Mouse (Mus musculus) heart, postnatal 10 days (tissue): Measurements from ENCODE around the gene Aen. TPM values are rescaled to one million over a fixed set of nuclear protein-coding genes. Genes with fewer than 3 reads are reported as not detected.

Source experiments
- DNase-seq, 2 experiments: peaks; one replicate each; pipeline ENCODE4 v3.0.0; 2021
- intact Hi-C: fragments of 180-260 bp; cut with DNase I; formaldehyde crosslinking; loops from one replicate; pipeline ENCODE4 v1.15.1; 2025
- total RNA-seq, 2 experiments: library from RNA; stranded (reverse); gene quantifications; 2 replicates each; pipeline ENCODE4 v1.2.3; 2021

The Aen gene
- total RNA-seq, 2 experiments from 2014 or later, result 33.1 to 35.7 TPM

GRCm38 (mm10) chr7:78890641-78891040 is 5.0 kb upstream of the Aen start:
- peak; percentile 82 to 93 for DNase-seq
- intact Hi-C loops, result loop anchor here (1.0 to 10.0 kb wide), 3 partner anchors 42 to 326 kb away; no protein-coding TSS in a partner anchor

GRCm38 (mm10) chr7:78893917-78894316 is 1.7 kb upstream of the Aen start:
- intact Hi-C loops, result loop anchor here (10.0 kb wide), 1 partner anchor 329 kb away; no protein-coding TSS in a partner anchor
- DNase-seq, result peak in 1 of 2 experiments; percentile 0

- no peak for DNase-seq
- intact Hi-C loops, result loop anchor here (10.0 kb wide), 1 partner anchor 330 kb away; no protein-coding TSS in a partner anchor
These were observed 517 bp upstream of the Aen start for GRCm38 (mm10) chr7:78895021-78895652.

- no peak for DNase-seq
- intact Hi-C loops, result loop anchor here (10.0 kb wide), 1 partner anchor 333 kb away; no protein-coding TSS in a partner anchor
These were observed 1.9 kb downstream of the Aen start for GRCm38 (mm10) chr7:78897567-78897966.

GRCm38 (mm10) chr7:78903174-78903870 is 7.7 kb downstream of the Aen start:
- no peak for DNase-seq
- intact Hi-C loops, result no loop called here

- intact Hi-C loops, result no loop called here
- DNase-seq, result no peak
These were observed 8.5 kb downstream of the Aen start for GRCm38 (mm10) chr7:78904175-78904574.

GRCm38 (mm10) chr7:78909026-78909425 is 13.4 kb downstream of the Aen start:
- intact Hi-C loops, result no loop called here
- DNase-seq, result no peak

GRCm38 (mm10) chr7:78910336-78911098 is 14.9 kb downstream of the Aen start:
- intact Hi-C loops, result no loop called here
- DNase-seq, result no peak

- intact Hi-C loops, result no loop called here
- no peak for DNase-seq
These were observed 15.6 kb downstream of the Aen start for GRCm38 (mm10) chr7:78911209-78911608.

GRCm38 (mm10) chr7:78912253-78912973 is 16.8 kb downstream of the Aen start:
- DNase-seq, result peak in 1 of 2 experiments; percentile 30
- intact Hi-C loops, result no loop called here

GRCm38 (mm10) chr7:78912974-78913474 is 17.4 kb downstream of the Aen start, which contains the start of gene Isg20:
Gene Isg20 (plus strand): TSS chr7:78913424.
- no peak for DNase-seq
- intact Hi-C loops, result no loop called here

- peak; percentile 38 to 61 for DNase-seq
- intact Hi-C loops, result no loop called here
These were observed 18.2 kb downstream of the Aen start for GRCm38 (mm10) chr7:78913649-78914544.

- intact Hi-C loops, result no loop called here
- no peak for DNase-seq
These were observed 18.8 kb downstream of the Aen start for GRCm38 (mm10) chr7:78914545-78914845.

- intact Hi-C loops, result no loop called here
- no peak for DNase-seq
These were observed 19.3 kb downstream of the Aen start for GRCm38 (mm10) chr7:78914896-78915510.

GRCm38 (mm10) chr7:78918686-78919085 is 23.0 kb downstream of the Aen start:
- no peak for DNase-seq
- intact Hi-C loops, result no loop called here

- intact Hi-C loops, result loop anchor here (5.0 kb wide), 2 partner anchors 305 to 425 kb away; no protein-coding TSS in a partner anchor
- no peak for DNase-seq
These were observed 26.9 kb downstream of the Aen start for GRCm38 (mm10) chr7:78922506-78922905.

- intact Hi-C loops, result loop anchor here (1.0 to 5.0 kb wide), 3 partner anchors 155 to 423 kb away; no protein-coding TSS in a partner anchor
These were observed 28.6 kb downstream of the Aen start for GRCm38 (mm10) chr7:78924300-78924699.

GRCm38 (mm10) chr7:78924796-78925195 is 29.1 kb downstream of the Aen start:
- intact Hi-C loops, result loop anchor here (1.0 to 5.0 kb wide), 4 partner anchors 155 to 423 kb away; no protein-coding TSS in a partner anchor
- no peak for DNase-seq

More at GRCm38 (mm10) chr7:78924300-78924699, 28.6 kb downstream of the Aen start:
- peak; percentile 68 to 84 for DNase-seq

- DNase-seq, result no peak
- intact Hi-C loops, result loop anchor here (5.0 kb wide), 1 partner anchor 312 kb away; no protein-coding TSS in a partner anchor
These were observed 30.0 kb downstream of the Aen start for GRCm38 (mm10) chr7:78925680-78926079.
